Mouse (Mus musculus) lung, postnatal 10 days (tissue): ENCODE measurements around the gene Ddx28.

Experiments used
- DNase-seq: peaks from one replicate; pipeline ENCODE4 v3.0.0; 2021

The Ddx28 gene

GRCm38 (mm10) chr8:106011643-106011986 lies at the start of gene Ddx28:
TSS of gene Ddx28 (minus strand) at chr8:106011882.
- no peak for DNase-seq

- DNase-seq: no peak
These were observed 48.8 kb upstream of the Ddx28 start for GRCm38 (mm10) chr8:106060521-106060920.

- DNase-seq: peak; percentile 67
These were observed 48.1 kb upstream of the Ddx28 start for GRCm38 (mm10) chr8:106059613-106060371.

DNA sequence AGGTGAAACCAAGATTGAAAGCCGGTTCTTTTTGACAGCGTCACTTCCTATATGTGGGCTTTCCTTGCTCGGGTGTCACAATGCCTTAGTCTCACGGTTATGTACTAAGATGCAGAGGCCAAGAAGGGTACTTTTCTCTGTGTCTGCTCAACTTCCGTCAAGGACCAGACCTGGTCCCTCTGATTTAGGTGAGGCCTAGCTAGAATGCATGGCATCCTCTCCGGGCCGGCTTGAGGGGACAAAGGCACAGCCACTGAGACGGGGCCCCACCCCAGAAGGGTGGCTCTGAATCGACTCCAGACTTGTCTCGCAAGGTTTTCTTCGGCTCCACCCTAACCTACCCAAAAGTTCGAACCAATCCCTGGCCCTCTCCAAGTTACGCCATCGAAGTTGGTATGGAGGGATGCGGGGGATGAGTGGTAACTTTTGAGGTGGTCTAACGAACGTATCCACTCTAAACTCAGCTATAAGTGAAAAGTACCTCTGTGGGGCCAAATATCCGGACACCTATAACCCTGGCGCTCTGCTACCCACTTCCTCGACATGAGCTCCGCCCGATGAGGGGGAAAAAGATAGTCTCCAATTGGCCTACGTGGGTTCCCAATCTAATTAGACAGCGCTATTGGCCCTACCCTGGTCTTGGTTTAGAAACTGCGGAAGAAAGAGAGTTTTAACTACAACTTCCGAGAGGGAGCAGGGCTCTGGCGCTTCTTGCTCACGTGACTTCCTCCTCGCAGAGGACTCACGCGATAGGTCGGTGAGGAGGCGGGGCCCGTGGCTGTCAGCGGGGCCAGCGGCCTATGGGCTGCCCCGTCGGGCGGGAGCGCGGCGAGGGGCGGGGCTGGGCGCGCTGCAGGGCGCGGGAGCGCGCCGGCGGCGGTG lies 47.3 kb upstream of the Ddx28 start, which contains the start of gene Nfatc3:
TSS of gene Nfatc3 (plus strand) at position 110 of the 882 bp plus-strand sequence.
- peak; percentile 99 for DNase-seq

- no peak for DNase-seq
These were observed 44.8 kb upstream of the Ddx28 start for GRCm38 (mm10) chr8:106056455-106056982.

GRCm38 (mm10) chr8:106055038-106055437 lies 43.4 kb upstream of the Ddx28 start:
- DNase-seq: no peak

GRCm38 (mm10) chr8:106054190-106054811 lies 42.6 kb upstream of the Ddx28 start:
- DNase-seq: peak; percentile 76

GRCm38 (mm10) chr8:106052510-106053089 lies 40.9 kb upstream of the Ddx28 start:
- no peak for DNase-seq

DNA sequence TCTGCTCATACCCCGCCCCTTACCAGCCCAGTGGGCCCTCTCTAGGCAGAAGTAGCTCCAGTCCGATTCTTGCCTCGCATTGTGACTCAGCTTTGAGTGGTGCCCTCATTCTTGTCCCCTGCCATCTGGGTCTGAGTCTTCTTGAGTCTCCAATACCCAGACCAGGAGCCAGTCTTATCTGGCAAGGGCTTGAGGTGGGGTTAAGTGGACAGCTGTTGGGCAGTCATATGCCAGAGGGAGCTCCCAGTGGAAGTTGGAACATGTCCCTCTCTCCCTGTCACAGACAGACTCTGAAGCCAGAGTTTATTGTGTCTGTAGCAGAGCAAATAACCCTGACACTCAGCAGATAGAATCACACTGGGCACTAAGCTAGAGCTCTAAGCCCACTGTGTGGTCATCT lies 39.4 kb upstream of the Ddx28 start:
- no peak for DNase-seq

DNA sequence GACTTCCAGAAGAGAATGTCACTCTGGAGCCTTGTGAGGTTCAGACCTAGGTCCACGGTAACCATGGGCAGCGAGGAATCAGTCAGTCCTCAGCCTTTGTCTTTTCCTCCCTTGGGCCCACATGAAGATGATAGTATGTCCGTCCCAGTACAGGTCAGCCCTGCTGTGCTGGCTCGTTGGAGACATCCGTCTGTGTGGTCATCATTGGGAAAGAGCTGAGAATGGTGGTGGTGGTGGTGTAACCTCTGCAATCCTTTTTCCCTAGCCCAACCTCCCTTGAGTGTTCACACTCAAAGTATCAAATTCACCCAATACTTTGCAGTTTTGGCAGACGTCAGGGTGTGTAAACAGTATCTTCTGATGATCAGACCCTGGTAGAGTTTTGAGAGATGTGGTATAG lies 38.2 kb upstream of the Ddx28 start:
- no peak for DNase-seq

GRCm38 (mm10) chr8:106047854-106048630 lies 36.4 kb upstream of the Ddx28 start:
- no peak for DNase-seq

DNA sequence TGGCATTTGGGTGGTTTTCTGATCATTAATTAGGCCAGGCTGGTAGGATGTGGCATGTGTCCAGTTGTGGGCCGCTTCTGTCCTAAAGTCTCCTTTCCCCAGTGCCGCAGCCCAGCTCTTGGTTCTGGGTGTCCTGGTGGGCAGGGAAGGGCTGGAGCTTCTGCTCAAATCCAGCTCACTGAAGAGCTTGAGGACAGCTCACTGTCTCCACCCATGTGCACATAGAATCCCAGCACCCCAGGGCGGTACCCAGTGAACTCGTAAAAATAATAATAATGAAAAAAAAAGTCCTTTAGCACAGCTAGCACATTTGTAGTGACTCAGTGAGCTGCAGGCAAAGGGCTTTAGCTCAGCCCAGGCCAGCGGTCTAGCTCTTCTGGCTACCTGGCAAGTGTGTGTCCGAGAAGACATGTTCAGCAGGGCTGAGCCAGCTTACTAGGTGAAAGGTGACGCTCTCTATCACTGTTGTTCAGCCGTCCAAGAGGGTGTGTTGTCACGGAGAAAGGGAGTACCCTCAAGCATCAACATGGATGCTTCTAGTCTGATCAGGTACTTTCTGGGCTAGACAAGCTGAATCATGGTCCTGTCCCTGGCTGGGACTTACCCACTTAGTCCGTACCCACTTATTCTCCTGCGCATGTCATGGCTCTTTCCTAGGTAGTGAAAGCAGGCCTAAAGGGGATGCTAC lies 35.3 kb upstream of the Ddx28 start:
- no peak for DNase-seq

- DNase-seq: peak; percentile 39
These were observed 32.5 kb upstream of the Ddx28 start for GRCm38 (mm10) chr8:106044151-106044550.

GRCm38 (mm10) chr8:106043055-106043454 lies 31.4 kb upstream of the Ddx28 start:
- DNase-seq: no peak

- no peak for DNase-seq
These were observed 28.5 kb upstream of the Ddx28 start for GRCm38 (mm10) chr8:106040218-106040617.

GRCm38 (mm10) chr8:106039605-106040004 lies 27.9 kb upstream of the Ddx28 start:
- DNase-seq: no peak

DNA sequence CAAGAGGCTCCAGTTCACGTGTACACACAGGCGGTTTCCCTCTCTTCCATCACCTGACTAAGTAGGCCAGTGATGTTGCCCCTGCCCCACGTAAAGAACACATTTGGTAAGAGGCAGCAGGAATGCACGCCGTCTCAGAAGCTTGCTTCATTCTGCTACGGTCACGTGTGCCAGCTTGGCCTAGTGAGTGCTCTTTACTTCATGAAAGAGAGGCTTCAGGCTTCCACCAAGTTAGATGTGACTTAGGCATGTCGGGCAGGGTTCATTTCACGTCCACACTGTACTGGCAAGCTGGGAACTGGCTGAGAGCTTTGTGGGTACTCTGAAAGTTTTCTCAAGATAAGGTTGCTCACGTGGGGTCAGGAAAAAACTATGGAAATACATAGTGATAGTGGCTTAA lies 27.0 kb upstream of the Ddx28 start:
- DNase-seq: peak; percentile 18

DNA sequence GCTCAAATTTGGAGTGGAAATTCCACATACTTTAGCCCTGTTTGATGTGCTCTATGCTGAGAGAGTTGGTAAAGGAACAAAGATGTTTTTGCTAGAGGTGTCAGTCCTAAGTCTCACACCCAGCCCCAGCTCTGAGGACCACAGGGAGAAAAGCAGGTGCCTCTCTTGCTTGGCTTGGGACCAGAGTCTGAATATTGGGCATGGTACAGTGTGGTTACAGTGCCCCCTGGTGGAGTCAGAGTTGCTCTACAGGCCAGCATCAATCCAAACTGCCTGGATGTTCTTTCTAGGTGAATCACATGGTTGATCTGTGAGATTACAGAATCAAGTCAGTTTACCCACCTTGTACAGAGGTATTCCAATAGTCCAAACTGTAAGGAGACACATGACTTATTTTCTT lies 10.8 kb upstream of the Ddx28 start:
- DNase-seq: peak; percentile 81

- DNase-seq: no peak
These were observed 6.4 kb upstream of the Ddx28 start for GRCm38 (mm10) chr8:106018039-106018438.

DNA sequence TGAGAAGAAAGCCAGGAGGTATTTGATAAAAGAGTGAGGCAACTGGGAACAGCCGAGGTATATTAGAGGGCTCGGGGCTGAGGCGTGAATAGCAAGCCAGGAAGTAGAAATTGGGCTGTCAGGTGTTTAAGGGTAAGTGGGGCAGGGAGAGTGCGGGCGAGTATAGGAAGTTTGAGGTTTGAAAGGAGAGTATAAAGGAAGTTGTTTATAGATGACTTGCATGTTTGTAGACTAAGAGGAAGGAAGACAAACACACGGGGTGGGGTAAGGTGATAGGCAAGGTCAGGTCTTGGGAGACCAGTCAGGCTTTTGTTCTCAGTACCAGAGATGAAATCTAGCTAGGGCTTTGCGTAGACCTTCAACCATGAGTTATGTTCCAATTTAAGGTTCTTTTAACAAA lies 5.4 kb upstream of the Ddx28 start:
- no peak for DNase-seq

GRCm38 (mm10) chr8:106016284-106016683 lies 4.6 kb upstream of the Ddx28 start:
- no peak for DNase-seq
